Mouse (Mus musculus) hindbrain, embryonic 13.5 days (tissue): ENCODE data around the gene Cep95. TPM values are rescaled to one million over a fixed set of nuclear protein-coding genes. Genes with fewer than 3 reads are reported as not detected.

ENCODE experiments used
- microRNA-seq: library from miRNA; unstranded; fragments of <30 nt; microRNA quantifications from one replicate; pipeline ENCODE4, GENCODE M21; 2016
- polyA plus RNA-seq: library from polyadenylated mRNA; unstranded; fragments of >200 nt; fragmentation: Nextera tagmentation; extraction: Ambion mirVana; gene quantifications from 2 replicates; pipeline ENCODE4 v1.2.1, GENCODE M21; 2015

Gene Cep95
- polyA plus RNA-seq, 1 experiment from 2014 or later = 18.2 TPM

Small RNA genes lying within 50 kb of the gene (microRNA-seq; reads per million reads assigned to microRNA genes)
- gene Gm25994 (not detected), gene Mir3064 (15.1 reads per million, percentile 26 among the genes with 10 or more reads in this experiment)

Other genes with a start within 250 kb of the Cep95 start
- gene Tex2, start 175.8 kb upstream of the Cep95 start, polyA plus RNA-seq = 21.3 and 21.7 TPM in 2 replicates
- gene Pecam1, start 38.6 kb upstream of the Cep95 start, polyA plus RNA-seq = 17.4 and 17.6 TPM in 2 replicates
- 0.78 and 1.3 TPM in 2 replicates for gene Milr1, start 38.0 kb upstream of the Cep95 start, polyA plus RNA-seq
- gene Polg2, start 9.7 kb upstream of the Cep95 start, polyA plus RNA-seq = 9.1 and 9.7 TPM in 2 replicates
- gene Ddx5, start 67 bp upstream of the Cep95 start, polyA plus RNA-seq = 431 and 450 TPM in 2 replicates
- 14.8 and 15.7 TPM in 2 replicates for gene Smurf2, start 131.5 kb downstream of the Cep95 start, polyA plus RNA-seq
- gene Kpna2, start 210.3 kb downstream of the Cep95 start, polyA plus RNA-seq = 189 TPM in 2 replicates
- 5.4 and 5.6 TPM in 2 replicates for gene 1810010H24Rik, start 236.4 kb downstream of the Cep95 start, polyA plus RNA-seq